Mouse (Mus musculus) cerebellum, adult (tissue): ENCODE data around the gene Leng1.
"Not testable (repeated sequence)": the region's sequence is repeated elsewhere in the genome, so short reads cannot be mapped to it uniquely, and the experiment has no call there.

ENCODE experiments used
- ATAC-seq: cut with Nextera tagmentation; 2 replicates; pipeline ENCODE4 v1.9.2; 2017; ENCODE audit warnings: mild to moderate bottlenecking, moderate library complexity, mixed read lengths; ENCODE audit not compliant: insufficient number of reproducible peaks, low FRiP score, low TSS enrichment

Leng1 gene

DNA sequence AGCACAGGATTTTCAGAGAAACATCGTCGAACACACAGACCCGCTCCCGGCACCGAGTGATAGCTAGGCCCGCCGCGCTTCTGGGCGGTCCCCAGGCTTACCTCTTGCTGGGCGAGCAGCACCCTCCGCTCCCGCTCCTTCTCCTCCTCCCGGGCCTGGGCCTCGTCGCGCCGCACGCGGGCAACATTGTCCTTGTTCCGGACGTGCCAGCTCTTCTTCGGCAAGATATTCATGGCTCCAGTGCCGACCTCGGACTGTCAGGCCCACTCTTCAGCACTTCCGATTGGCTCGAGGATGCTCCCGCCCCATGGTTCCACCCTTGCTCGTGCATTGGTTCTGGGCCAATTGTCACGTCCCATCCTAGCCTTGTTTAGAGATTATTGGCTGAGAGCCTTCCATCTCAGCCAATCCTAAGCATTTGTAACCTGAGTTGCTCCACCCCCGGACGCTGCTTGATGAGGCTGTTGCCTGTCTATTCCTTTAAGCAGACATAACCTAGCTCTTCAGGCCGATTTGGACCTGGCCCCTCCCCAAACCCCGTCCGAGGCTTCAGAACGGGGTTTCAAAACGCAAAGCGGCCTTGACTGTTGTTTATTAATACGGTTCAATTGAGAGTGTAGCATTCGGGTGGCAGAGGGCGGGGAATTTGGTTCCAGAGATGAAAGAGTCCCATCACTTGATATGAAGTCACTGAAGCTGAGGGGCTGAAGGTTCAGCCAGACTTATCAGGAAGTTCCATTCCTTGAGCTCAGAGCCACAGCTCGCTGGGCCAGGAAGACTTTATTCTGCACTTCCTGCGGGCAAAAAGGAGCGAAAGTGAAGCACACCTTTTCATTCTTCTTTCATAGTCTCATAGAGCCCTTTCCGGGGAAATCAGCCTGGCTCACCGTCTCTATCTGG lies at the start of gene Leng1:
Leng1 (minus strand) TSS at position 626 of the 900 bp plus-strand sequence.
- peak; percentile 97 for ATAC-seq

DNA sequence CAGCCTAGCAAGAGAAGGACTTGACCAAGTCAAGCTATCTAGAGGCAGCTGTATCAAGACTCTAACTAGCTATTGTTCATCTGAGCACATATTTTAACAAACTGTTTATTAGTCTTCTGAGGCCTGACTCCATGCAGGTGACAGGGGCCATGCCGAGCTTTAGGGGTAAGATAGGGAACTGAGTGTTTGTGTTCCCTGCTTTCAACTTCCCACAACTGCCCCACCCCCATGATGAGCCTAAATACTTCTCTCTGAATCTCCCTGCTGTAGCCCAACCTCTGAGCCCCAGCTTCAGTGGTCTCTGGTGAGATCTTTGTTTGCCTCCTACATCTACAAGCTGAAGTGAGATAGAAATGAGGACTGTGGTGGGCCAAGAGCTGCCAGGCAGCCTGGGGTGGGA lies 49.6 kb upstream of the Leng1 start:
- ATAC-seq: no peak

DNA sequence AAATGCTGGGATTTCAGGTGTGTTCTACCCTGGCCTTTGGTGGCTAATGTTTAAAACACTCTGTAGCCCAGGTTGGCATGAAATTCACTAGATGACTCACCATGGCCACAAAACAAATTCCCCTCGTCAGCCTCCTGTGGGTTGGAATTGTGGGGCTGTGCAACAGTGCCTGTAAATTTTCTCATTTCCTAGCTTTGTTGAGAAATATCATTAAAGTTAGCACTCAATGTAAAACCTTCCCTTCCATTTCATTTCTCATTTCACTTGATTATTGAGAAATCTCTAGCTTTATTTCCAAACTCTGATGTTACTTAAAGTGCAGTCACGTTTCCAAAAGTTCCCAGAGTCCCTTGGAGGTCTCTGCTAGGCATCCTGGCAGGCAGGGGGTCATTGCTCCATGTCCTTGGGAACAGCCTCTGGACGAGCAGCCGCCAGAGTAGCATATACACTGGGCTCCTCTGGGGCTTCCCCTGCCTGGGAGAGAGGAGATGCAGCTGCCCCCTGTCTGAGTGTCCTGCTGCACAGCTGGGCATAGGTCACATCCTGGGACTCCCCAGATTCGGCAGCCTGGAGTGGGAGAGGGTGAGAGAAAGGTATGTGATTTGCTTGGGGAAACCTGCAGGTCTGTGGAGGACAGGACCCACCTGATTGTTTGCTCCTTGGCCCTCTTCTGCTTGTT lies 46.8 kb upstream of the Leng1 start:
- ATAC-seq: no peak

DNA sequence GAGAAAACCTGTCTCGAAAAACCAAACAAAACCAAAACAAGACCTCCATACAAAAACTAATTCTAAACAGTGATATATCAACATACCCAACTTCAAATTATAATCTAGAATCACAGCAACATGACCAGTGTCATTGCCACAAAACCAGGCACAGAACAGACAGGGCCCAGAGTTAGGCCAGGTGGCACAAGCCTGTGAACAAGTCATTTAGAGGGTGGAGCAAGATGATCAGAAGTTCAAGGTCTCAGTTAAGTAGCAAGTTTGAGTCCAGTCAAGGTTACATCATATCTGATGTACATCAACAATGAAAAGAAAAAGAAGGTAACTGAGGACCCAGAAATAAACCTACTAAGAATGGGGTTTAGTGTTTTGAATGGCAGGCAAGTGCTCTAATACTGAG lies 43.4 kb upstream of the Leng1 start:
- no peak for ATAC-seq

DNA sequence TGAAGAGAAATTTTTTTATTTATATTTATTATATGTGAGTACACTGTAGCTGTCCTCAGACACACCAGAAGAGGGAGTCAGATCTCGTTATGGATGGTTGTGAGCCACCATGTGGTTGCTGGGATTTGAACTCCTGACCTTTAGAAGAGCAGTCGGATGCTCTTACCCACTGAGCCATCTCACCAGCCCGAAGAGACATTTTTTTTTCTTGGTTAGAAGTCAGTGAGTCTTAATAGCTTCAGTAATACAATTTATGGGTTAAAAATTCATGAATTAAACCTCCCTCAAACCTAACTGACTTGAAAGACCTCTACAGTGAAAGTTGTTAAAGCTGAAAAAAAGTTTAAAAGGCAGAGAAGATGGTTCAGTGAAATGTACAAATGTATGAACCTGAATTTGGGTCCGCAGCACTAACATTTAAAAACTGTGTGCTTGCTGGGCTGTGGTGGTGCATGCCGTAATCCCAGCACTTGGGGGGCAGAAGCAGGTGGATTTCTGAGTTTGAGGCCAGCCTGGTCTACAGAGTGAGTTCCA lies 42.9 kb upstream of the Leng1 start:
- not testable (repeated sequence) for ATAC-seq

DNA sequence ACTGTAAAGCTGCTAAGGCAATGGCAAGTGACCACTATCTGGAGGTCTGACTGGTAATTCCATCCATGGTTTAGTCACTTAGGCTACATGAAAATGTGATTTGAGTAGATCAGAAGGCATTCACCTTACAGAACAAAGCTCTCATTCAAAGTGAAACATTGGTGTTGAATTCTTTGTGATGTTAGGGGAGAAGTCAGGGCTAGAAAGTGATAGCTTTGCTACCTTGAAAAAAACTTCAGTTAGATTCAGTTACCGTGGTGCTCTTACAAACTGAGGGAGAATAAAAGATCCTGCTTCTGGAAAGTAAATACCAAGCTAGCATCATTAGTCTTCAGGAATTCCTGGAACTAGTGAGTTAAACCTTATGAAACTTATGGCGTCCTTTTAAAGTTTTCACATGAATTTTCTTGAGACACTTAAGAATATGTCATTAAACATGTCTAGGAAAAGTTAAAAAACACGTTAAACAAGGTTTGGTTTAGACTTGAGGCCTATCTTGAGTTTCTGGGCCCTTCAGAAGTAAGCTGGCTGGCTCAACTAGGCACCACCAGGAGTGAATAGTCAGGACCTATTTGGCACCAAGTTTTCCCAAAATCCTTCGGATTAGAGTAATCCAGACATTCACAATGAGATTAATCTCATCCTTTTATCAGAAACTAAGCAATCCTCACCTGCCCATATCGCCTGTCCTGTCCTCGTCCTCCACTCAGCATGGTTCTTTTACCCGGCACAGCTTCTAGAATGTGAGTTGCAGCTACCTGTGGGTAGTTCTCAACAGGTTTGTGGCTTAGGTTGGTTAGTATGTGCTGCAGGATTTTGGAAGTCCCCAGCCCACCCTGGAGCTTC lies 42.2 kb upstream of the Leng1 start:
- ATAC-seq: no peak

DNA sequence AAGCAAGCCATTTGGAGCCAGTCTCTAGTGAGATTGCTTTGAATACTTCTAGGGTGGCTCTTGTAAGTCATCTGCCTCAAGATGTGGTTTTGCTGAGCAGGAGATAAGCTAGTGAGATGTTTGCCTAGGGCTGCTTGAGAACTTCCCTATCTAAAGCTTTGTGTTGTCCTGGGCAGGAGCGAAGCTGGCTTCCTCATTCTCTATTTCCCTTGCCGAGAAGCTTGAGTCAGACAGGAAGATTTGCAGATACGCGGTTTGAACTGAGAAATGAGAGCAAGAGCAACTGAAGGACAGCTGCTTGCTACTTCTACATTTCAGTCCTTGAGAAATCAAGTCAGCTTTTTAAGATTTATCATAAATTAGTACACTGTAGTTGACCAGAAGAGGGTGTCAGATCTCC lies 41.4 kb upstream of the Leng1 start:
- no peak for ATAC-seq

DNA sequence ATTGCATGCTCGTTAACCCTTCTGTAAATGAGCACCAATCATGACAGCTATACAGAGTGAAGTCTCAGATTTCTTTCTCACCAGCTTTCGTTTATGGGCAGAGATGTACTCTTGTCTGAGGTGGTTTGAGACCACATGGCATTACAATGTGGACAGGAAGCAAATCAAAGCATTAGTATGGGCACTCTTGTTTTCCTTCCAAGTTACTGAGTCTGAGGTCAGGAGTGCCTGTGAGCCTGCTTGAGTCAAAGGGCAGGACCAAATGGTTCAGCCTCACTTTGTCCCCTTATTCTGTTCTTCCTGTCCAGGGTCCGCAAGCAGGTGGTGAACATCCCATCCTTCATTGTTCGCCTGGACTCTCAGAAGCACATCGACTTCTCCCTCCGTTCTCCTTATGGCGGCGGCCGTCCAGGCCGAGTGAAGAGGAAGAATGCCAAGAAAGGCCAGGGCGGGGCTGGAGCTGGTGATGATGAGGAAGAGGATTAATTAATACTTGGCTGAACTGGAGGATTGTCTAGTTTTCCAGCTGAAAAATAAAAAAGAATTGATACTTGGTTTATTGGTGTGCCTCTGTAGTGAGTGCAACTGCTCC lies 40.8 kb upstream of the Leng1 start:
- no peak for ATAC-seq

DNA sequence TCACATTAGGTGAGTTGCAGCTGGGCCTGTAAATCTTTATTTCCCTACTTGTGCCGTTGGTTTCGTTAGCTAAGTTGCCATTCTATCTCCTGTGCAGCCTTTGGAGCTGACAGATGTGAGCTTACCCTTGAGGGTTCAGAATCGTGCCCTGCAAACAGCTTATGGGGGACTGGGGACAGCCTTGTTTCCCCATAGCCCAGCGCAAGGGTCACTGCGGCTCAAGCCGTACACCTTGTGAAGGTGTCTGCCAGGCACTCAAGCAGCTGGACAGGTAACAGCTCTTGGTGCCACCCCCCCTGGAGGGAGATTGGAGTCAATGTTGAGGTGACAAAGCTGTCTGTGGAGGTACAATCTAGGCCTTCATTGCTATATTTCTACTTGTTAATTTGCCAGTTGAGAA lies 40.3 kb upstream of the Leng1 start:
- ATAC-seq: no peak

DNA sequence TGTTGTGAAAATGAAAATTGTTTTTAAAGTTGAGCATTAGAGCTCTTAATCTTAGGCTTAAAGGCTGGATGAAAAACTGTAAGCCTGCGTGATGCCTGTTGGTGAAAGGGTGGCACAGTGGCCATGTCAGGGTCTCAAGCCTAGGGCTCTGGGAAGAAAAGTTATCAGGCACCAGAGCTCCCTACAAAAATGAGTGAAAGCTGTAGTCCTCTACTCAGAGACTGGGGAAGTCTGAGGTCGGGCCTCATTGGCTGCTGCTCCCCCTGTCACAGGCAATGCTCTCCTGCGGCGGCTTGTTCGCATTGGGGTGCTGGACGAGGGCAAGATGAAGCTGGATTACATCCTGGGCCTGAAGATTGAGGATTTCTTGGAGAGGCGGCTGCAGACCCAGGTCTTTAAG lies 39.8 kb upstream of the Leng1 start:
- not testable (repeated sequence) for ATAC-seq

DNA sequence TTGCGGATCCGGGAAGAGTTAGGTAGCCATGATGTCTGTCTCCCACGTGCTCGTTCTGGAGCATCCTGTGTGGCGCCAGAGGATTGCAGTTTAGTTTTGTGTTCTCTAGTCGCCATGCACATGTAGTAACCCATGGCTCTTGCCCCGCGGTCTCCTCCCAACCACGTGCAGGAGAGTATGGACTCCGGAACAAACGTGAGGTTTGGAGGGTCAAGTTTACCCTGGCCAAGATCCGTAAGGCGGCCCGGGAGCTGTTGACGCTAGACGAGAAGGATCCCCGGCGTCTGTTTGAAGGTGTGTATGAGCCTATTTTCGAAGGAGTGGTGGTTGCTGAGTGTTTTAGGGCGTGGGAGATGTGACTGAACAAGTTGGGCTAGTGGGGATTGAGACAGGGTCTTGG lies 38.8 kb upstream of the Leng1 start:
- peak; percentile 38; the same call in 1 of the 2 replicates for ATAC-seq

DNA sequence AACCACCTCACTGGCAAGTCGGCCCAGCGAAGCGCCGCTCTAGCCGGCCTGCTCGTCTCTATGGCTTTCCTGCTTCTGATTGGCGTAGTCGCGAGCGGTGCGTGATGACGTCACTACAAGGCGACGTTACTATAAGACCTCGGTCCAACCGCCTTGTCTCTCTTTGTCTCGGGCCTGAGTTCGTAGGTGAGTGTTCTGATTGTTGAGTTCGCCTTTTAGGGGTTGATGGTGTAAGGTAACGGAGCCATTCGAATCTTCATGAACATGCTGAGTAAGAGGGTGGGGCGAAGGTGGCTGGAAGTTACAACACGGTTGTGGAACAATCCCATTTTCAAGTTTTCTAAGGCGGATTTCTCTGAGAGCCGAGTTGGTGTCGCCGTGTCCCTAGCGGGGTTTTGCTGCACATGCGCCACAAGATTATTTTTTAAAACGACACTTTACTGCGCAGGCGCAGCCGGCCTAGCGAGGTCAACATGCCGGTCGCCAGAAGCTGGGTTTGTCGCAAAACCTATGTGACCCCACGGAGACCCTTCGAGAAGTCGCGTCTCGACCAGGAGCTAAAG lies 38.3 kb upstream of the Leng1 start, which contains the start of gene Rps9:
Rps9 (plus strand) TSS at position 115 of the 563 bp plus-strand sequence.
- ATAC-seq: peak; percentile 93

DNA sequence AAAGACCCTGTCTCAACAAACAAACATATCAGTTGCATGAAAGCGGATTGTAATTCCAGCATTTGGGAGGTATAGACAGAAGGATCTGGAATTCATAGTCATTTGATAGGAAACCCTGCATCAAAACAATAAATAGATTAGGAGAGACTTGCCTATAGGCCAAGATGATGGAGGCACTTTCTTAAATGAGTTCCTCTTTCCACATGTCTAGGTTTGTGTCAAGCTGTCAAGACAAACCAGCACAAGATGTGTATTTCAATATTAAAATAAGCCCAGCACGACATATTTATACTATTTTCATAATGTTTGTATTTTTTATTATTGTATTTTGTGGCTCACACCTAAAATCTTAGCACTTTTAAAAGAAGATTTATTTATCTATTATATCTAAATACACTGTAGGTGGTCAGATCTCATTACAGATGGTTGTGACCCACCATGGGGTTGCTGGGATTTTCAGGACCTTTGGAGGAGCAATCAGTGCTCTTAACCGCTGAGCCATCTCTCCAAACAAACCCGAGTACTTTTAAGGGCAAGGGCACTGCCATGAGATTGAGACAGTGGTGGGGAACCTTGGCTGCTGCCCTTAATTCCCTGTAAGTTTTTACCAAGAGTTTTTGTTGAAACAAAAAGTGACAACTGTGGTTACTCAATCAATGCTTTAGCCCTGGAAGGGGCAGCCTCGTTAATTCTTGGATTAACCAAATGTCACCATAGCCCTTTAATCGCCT lies 37.7 kb upstream of the Leng1 start:
- no peak for ATAC-seq

DNA sequence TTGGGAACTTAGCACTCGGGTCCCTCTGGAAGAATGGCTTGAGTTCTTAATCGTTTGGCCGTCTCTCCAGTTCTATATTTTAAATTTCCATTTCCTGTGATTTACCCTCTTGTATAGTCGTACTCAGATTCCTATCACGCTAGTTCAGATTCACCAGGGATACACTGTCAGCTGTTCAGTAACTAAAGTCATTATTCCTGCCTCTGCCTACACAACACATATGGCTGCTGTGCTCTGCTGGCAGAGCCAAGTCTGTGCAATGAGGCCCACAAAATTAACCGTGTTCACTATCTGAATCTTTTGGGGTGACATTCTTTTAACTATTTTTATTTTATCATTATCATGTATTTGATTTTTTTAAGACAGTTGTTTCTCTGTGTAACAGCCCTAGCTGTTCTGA lies 32.8 kb upstream of the Leng1 start:
- no peak for ATAC-seq

DNA sequence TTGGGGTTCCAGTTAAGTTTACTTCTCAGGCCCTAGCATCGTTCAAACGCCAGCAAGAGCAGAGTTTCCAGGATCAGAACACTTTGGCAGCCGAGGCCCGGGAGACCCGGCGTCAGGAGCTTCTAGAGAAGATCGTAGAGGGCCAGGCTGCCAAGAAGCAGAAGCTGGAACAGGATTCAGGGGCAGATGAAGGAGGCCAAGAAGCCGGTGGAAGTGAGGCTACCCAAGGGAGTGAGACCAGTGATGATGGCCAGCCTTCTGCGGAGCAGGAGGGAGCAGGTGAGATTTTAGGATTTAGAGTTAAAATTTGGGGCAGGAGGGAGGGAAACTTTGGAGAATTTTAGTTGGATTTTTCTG lies 29.3 kb upstream of the Leng1 start:
- ATAC-seq: not testable (repeated sequence)

DNA sequence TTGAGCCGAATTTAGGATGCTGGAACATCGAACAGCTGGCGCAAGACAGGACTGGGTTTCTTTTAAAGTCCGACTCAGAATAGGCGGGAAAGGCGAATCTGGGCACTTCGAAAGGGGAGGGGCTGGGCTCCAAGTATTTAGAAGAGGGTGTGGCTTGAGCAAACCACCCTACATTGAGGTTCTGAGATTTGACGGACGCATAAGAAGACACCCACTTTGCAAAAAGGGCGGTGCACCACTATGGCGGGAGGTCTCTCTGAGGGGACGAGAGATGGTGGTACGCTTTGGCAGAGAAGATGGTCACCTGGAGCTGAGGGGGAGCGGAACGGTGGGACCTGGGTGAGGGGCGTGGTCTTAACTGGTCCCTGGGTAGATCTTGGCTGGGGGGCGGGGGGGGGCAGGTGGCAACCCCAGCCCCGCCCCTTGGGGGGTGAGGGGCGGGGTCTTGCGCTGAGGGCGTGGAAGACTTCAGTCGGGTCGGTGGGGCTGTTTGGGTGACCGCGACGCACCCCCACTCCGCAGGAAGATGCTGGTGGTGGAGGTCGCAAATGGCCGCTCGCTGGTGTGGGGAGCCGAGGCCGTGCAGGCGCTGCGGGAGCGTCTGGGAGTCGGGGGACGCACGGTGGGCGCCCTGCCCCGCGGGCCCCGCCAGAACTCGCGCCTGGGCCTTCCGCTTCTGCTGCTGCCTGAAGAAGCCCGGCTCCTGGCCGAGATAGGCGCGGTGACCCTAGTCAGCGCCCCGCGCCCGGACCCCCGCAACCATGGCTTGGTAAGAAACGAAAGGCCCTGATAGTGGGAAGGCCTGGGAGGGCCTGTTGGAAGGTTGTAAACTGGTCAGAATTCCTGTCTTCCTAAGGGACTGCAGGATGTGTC lies 28.7 kb upstream of the Leng1 start:
- ATAC-seq: peak; percentile 4; the same call in 1 of the 2 replicates

DNA sequence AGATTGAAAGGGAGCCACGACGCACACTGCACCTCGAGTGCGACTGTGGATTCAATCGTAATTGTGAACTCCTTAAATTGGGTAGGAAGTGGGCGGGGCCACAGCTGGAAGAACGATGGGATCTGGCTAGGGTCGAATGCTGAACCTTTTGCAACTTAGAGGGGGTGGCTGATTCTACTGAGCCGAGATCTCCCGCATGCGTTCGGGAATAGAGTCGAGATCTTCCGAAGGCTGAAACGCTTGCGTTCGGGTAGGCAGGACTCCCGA lies 28.1 kb upstream of the Leng1 start:
- no peak for ATAC-seq

DNA sequence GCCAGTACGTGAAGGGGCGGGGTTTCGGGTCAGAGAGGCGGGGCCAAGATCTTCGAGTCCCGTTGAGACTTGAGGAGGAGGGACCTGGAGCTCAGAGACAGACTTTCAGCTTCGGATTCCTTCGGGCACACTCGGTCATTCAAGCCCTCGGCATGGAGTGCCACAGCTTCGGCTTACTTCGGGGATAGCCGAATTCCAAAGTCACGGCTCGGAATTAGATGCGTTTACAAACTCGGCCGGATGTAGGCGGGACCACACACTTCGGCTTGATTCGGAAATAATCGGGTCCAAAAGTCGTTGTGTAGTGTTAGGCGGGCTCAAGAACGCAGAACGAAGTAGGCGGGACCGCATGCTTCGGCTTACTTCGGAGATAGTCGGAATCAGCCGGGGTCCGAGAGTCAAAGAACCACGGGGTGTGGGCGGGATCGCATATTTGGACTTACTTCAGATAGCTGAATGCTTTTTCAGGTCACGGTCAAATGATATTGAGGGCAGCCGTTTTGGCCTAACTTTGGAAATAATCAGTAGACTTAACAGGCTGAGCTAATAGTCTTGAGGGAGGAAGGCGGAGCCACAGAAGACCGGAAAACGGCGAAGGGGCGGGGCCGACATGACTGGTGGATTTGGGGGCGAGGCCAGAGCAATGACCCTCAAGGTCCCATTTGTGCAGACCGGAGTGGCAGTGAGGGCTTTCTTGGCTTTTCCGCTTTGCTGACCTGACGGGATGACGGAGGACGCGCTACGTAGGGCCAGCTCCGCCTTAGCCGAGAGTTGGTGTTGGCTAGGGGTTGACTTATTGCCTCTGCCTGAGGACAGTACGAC lies 27.6 kb upstream of the Leng1 start, which contains the start of gene Mboat7:
Mboat7 (minus strand) TSS at position 537 of the 822 bp plus-strand sequence.
- ATAC-seq: peak; percentile 83
